Mouse (Mus musculus): ENCODE results near the gene Wscd1.

GRCm38 (mm10) chr11:71758211-71759110 is 8.7 kb downstream of the Wscd1 start:
- TF ChIP-seq CTCF (IDR thresholded peaks at IDR 0.05; ENCODE audit: insufficient read depth, low read length) (no peak), POLR2A (IDR thresholded peaks at IDR 0.05; ENCODE audit: borderline replicate concordance, extremely low read depth, low read depth, low read length) (no peak)
